Mouse (Mus musculus) liver, postnatal 0 days (tissue): ENCODE measurements around the gene Garem2. TPM values are rescaled to one million over a fixed set of nuclear protein-coding genes. Genes with fewer than 3 reads are reported as not detected.

ENCODE experiments used
- ATAC-seq: fragments of 200-750 bp; cut with Nextera tagmentation; 2 replicates; pipeline ENCODE4 v1.8.0; 2017; ENCODE audit warnings: mild to moderate bottlenecking, moderate library complexity
- DNase-seq: peaks from one replicate; pipeline ENCODE4 v3.0.0-alpha.2; 2016
- H3K27ac ChIP-seq: fragments of 300-500 bp; sonication (generic); 2 replicates; pipeline ENCODE4 v1.5.1; 2014; ENCODE audit warnings: antibody characterized with exemption, moderate library complexity, mild to moderate bottlenecking, low read depth
- H3K27me3 ChIP-seq: fragments of 300-500 bp; sonication (generic); 2 replicates; pipeline ENCODE4 v1.6.1; 2014; ENCODE audit warnings: low read length, control low read depth, mixed read lengths; ENCODE audit not compliant: insufficient read depth
- H3K36me3 ChIP-seq: fragments of 300-500 bp; sonication (generic); replicated peaks from 2 replicates; pipeline ENCODE4 v1.6.1; 2014; ENCODE audit warnings: mild to moderate bottlenecking, control low read depth, low read length, moderate library complexity, mixed read lengths; ENCODE audit not compliant: insufficient read depth
- H3K4me1 ChIP-seq: fragments of 300-500 bp; sonication (generic); 2 replicates; pipeline ENCODE4 v1.6.1; 2014; ENCODE audit warnings: antibody characterized with exemption, mild to moderate bottlenecking, control low read depth; ENCODE audit not compliant: insufficient read depth
- H3K4me2 ChIP-seq: fragments of 300-500 bp; sonication (generic); 2 replicates; pipeline ENCODE4 v1.6.1; 2014; ENCODE audit warnings: low read depth, mild to moderate bottlenecking, low read length, moderate library complexity, mixed read lengths
- H3K4me3 ChIP-seq: fragments of 300-500 bp; sonication (generic); 2 replicates; pipeline ENCODE4 v1.5.1; 2014; ENCODE audit warnings: low read depth, low read length
- H3K9ac ChIP-seq: fragments of 300-500 bp; sonication (generic); replicated peaks from 2 replicates; pipeline ENCODE4 v1.6.1; 2014; ENCODE audit warnings: mild to moderate bottlenecking, moderate library complexity
- H3K9me3 ChIP-seq: fragments of 300-500 bp; sonication (generic); 2 replicates; pipeline ENCODE4 v1.6.1; 2016; ENCODE audit warnings: mild to moderate bottlenecking, control low read depth, low read length, mixed read lengths
- CTCF ChIP-seq: sonication (generic); IDR thresholded peaks from 2 replicates; pipeline ENCODE4 v1.5.1; 2016; ENCODE audit warnings: antibody characterized with exemption, low read depth
- EP300 ChIP-seq: IDR thresholded peaks from 2 replicates; pipeline ENCODE4 v1.6.1; 2016; ENCODE audit warnings: antibody characterized with exemption, low read depth, mild to moderate bottlenecking
- WGBS: fragments of 180-500 bp; shearing (Covaris S2); extraction: QIAGEN DNeasy Blood & Tissue Kit; methylation state at CpG from one replicate; pipeline ENCODE4 v1.1.7; 2014; ENCODE audit not compliant: insufficient replicate concordance; 5-methylcytosine and 5-hydroxymethylcytosine counted together
- polyA plus RNA-seq: library from polyadenylated mRNA; unstranded; fragments of >200 nt; fragmentation: Nextera tagmentation; extraction: Ambion mirVana; gene quantifications from 2 replicates; pipeline ENCODE4 v1.2.1, GENCODE M21; 2015

The Garem2 gene
- polyA plus RNA-seq, 1 experiment from 2014 or later, result 0.02 TPM

- peaks cover 87% of the 10 kb centered on the region for H3K36me3 ChIP-seq
- WGBS, result 87% methylated on average over 13 of the region's 13 CpGs
These were observed 23.1 kb downstream of the Garem2 start for GRCm38 (mm10) chr5:30127921-30128597.

GRCm38 (mm10) chr5:30128680-30129079, 23.7 kb downstream of the Garem2 start:
- peaks cover 86% of the 10 kb centered on the region for H3K36me3 ChIP-seq
- 91% methylated on average over 6 of the region's 6 CpGs for WGBS

More at GRCm38 (mm10) chr5:30127921-30128597, 23.1 kb downstream of the Garem2 start:
- H3K4me2 ChIP-seq, result no peak overlapping the region
- H3K9me3 ChIP-seq, result no peaks in the 10 kb centered on the region
- ATAC-seq (no peak), DNase-seq (no peak)
- H3K27ac ChIP-seq, result no peak overlapping the region
- H3K27me3 ChIP-seq, result no peaks in the 10 kb centered on the region
- H3K4me3 ChIP-seq, result no peak overlapping the region
- H3K9ac ChIP-seq, result no peak overlapping the region
- TF ChIP-seq CTCF, result no peak
- TF ChIP-seq EP300, result no peak
- no peaks in the 10 kb centered on the region for H3K4me1 ChIP-seq

GRCm38 (mm10) chr5:30131246-30131645, 26.3 kb downstream of the Garem2 start:
- Histone ChIP-seq H3K27me3 (no peaks in the 10 kb centered on the region), H3K36me3 (peaks cover 84% of the 10 kb centered on the region), H3K9ac (no peak overlapping the region), H3K9me3 (no peaks in the 10 kb centered on the region), H3K4me3 (no peak overlapping the region), H3K27ac (no peak overlapping the region), H3K4me2 (no peak overlapping the region), H3K4me1 (no peaks in the 10 kb centered on the region)
- ATAC-seq, result no peak
- no peak for TF ChIP-seq CTCF
- no peak for TF ChIP-seq EP300
- 82% methylated on average over 4 of the region's 4 CpGs for WGBS
- DNase-seq, result no peak

More at GRCm38 (mm10) chr5:30128680-30129079, 23.7 kb downstream of the Garem2 start:
- Histone ChIP-seq H3K27me3 (no peaks in the 10 kb centered on the region), H3K27ac (no peak overlapping the region), H3K4me1 (no peaks in the 10 kb centered on the region), H3K4me3 (no peak overlapping the region), H3K9ac (no peak overlapping the region), H3K4me2 (no peak overlapping the region), H3K9me3 (no peaks in the 10 kb centered on the region)
- DNase-seq, result no peak
- TF ChIP-seq EP300 (no peak), CTCF (no peak)
- ATAC-seq, result no peak

- Histone ChIP-seq H3K4me2 (no peak overlapping the region), H3K27ac (no peak overlapping the region), H3K27me3 (no peaks in the 10 kb centered on the region), H3K4me1 (no peaks in the 10 kb centered on the region), H3K36me3 (peaks cover 80% of the 10 kb centered on the region), H3K4me3 (no peak overlapping the region), H3K9me3 (no peaks in the 10 kb centered on the region), H3K9ac (no peak overlapping the region)
- TF ChIP-seq EP300 (no peak), CTCF (no peak)
- no peak for ATAC-seq
- 75% methylated on average over 2 of the region's 2 CpGs for WGBS
- DNase-seq, result no peak
These were observed 27.2 kb downstream of the Garem2 start for GRCm38 (mm10) chr5:30132173-30132572.

GRCm38 (mm10) chr5:30135711-30136231, 30.8 kb downstream of the Garem2 start:
- TF ChIP-seq EP300, result no peak
- ATAC-seq (no peak), DNase-seq (no peak)
- Histone ChIP-seq H3K36me3 (peaks cover 77% of the 10 kb centered on the region), H3K4me3 (no peak overlapping the region), H3K27ac (no peak overlapping the region), H3K9me3 (no peaks in the 10 kb centered on the region), H3K9ac (no peak overlapping the region), H3K27me3 (no peaks in the 10 kb centered on the region), H3K4me1 (no peaks in the 10 kb centered on the region), H3K4me2 (no peak overlapping the region)
- 91% methylated on average over 11 of the region's 11 CpGs for WGBS

GRCm38 (mm10) chr5:30137271-30137670, 32.3 kb downstream of the Garem2 start:
- Histone ChIP-seq H3K9ac (no peak overlapping the region), H3K36me3 (peaks cover 68% of the 10 kb centered on the region), H3K9me3 (no peaks in the 10 kb centered on the region), H3K27me3 (no peaks in the 10 kb centered on the region), H3K4me2 (no peak overlapping the region), H3K4me3 (no peak overlapping the region), H3K4me1 (no peaks in the 10 kb centered on the region), H3K27ac (no peak overlapping the region)
- ATAC-seq (no peak), DNase-seq (no peak)
- TF ChIP-seq EP300, result no peak
- TF ChIP-seq CTCF, result no peak
- 95% methylated on average over 9 of the region's 9 CpGs for WGBS
